Mouse (Mus musculus): ENCODE data around the gene Ppp1r14d. TPM values are rescaled to one million over a fixed set of nuclear protein-coding genes. Genes with fewer than 3 reads are reported as not detected.

The Ppp1r14d gene
- polyA plus RNA-seq, 1 experiment from 2014 or later = not detected

GRCm38 (mm10) chr2:119236682-119237209 is 7.0 kb upstream of the Ppp1r14d start:
- Histone ChIP-seq H3K4me1 (replicated peaks) (peaks cover 12% of the 10 kb centered on the region), H3K27me3 (peaks cover 72% of the 10 kb centered on the region), H3K4me2 (peak overlapping the region; percentile 76), H3K9me3 (replicated peaks) (no peaks in the 10 kb centered on the region), H3K9ac (peak overlapping the region; percentile 35; the same call in 1 of the 2 replicates), H3K4me3 (peak overlapping the region; percentile 50), H3K36me3 (no peaks in the 10 kb centered on the region), H3K27ac (no peak overlapping the region)
- ATAC-seq (replicated peaks; ENCODE audit: insufficient number of reproducible peaks, insufficient read depth, low FRiP score, low read depth) = no peak
- 10% methylated on average over 25 of the region's 25 CpGs for WGBS

DNA sequence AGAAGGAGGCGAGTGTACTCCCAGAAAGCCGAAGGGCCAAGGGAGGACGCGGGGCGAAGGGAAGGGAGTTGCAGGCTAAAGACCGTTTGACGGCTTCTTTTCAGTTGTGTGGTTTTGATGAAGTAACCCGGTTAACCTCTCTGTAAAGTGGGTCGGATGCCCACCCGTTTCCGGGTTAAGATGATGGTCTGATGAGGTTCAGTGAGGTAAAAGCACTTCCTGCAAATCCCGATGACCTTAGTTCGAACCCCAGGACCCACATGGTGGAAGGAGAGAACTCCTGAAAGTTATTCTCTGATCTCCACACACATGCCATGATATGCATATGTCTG is 20.6 kb downstream of the Ppp1r14d start:
- peaks cover 33% of the 10 kb centered on the region for H3K36me3 ChIP-seq
- H3K27ac ChIP-seq = peak overlapping the region; percentile 93
- WGBS = under 1% methylated on average over 13 of the region's 13 CpGs
- peak overlapping the region; percentile 89 for H3K4me3 ChIP-seq
- H3K9me3 ChIP-seq (replicated peaks) = no peaks in the 10 kb centered on the region
- no peaks in the 10 kb centered on the region for H3K27me3 ChIP-seq
- H3K9ac ChIP-seq = peak overlapping the region; percentile 79
- H3K4me1 ChIP-seq (replicated peaks) = peaks cover 16% of the 10 kb centered on the region
- ATAC-seq (replicated peaks; ENCODE audit: insufficient number of reproducible peaks, insufficient read depth, low FRiP score, low read depth) = no peak
- H3K4me2 ChIP-seq = peak overlapping the region; percentile 64

- Histone ChIP-seq H3K9me3 (replicated peaks) (no peaks in the 10 kb centered on the region), H3K4me3 (peak within 1 kb of the TSS; percentile 89), H3K4me1 (replicated peaks) (peaks cover 18% of the 10 kb centered on the region), H3K27ac (peak within 1 kb of the TSS; percentile 93), H3K36me3 (peaks cover 30% of the 10 kb centered on the region), H3K4me2 (peak within 1 kb of the TSS; percentile 64), H3K9ac (peak within 1 kb of the TSS; percentile 79), H3K27me3 (no peaks in the 10 kb centered on the region)
- WGBS = under 1% methylated on average over 51 of the region's 51 CpGs
- peak; percentile 95 for ATAC-seq (replicated peaks; ENCODE audit: insufficient number of reproducible peaks, insufficient read depth, low FRiP score, low read depth)
These were observed 21.1 kb downstream of the Ppp1r14d start, which contains the start of the genes Zfyve19 and Dnajc17 for GRCm38 (mm10) chr2:119208344-119209175. Zfyve19 (plus strand) TSS chr2:119208617. Dnajc17 (minus strand) TSS chr2:119208795.

DNA sequence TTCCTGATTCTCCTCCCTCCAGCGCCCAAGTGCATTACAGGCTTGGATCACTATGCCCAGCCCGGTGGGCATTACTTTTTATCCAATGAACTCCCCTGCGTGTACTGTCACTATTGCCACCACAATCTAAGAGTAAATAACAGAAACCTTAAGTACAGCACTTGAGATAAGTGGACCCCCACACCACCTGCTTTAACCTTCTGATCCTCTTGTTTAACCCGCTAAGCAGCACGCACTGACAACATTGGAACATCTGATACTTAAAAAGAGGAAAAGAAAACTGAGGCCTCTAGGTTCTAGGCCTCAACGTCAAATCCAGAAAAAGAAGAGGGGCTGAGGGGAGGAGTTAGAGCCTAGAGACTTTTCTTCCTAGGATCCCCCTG is 21.8 kb downstream of the Ppp1r14d start:
- Histone ChIP-seq H3K27ac (peak overlapping the region; percentile 93), H3K4me1 (replicated peaks) (peaks cover 24% of the 10 kb centered on the region), H3K36me3 (peaks cover 23% of the 10 kb centered on the region), H3K27me3 (no peaks in the 10 kb centered on the region), H3K4me2 (peak overlapping the region; percentile 64), H3K9me3 (replicated peaks) (no peaks in the 10 kb centered on the region), H3K9ac (peak overlapping the region; percentile 63), H3K4me3 (peak overlapping the region; percentile 89)
- WGBS = 8% methylated on average over 6 of the region's 6 CpGs
- no peak for ATAC-seq (replicated peaks; ENCODE audit: insufficient number of reproducible peaks, insufficient read depth, low FRiP score, low read depth)

DNA sequence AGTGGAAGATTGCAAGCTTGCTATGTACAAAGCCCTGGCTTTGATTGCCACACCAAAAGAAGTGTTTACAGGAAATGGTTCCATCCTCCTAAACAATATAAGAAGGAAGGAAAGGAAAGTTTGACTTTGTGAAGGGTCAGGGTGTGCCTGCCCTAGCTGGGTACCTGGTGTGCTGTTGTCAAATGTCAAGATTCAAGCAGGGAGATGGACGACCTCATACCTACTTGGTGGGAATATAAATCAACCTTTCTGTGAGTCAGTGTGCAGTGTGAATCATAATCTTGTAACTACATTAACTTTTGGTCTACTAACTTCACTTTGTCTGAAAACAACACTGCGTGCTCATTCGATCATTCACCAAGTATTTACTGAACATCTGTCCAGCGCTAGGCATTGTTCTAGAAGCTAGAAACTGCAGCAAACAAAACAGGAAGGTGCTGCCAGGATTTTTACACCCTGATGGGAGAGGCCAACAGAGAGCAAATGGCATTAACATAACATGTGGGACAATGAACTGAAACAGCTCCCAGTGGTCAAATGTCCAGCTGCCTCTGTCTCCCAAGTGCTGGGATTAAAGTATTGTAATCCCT is 25.7 kb downstream of the Ppp1r14d start:
- Histone ChIP-seq H3K9ac (no peak overlapping the region), H3K4me1 (replicated peaks) (peaks cover 19% of the 10 kb centered on the region), H3K27me3 (no peaks in the 10 kb centered on the region), H3K36me3 (no peaks in the 10 kb centered on the region), H3K4me2 (no peak overlapping the region), H3K9me3 (replicated peaks) (no peaks in the 10 kb centered on the region), H3K4me3 (no peak overlapping the region), H3K27ac (peak overlapping the region; percentile 26; the same call in 1 of the 2 replicates)
- WGBS = 68% methylated on average over 4 of the region's 4 CpGs
- no peak for ATAC-seq (replicated peaks; ENCODE audit: insufficient number of reproducible peaks, insufficient read depth, low FRiP score, low read depth)

DNA sequence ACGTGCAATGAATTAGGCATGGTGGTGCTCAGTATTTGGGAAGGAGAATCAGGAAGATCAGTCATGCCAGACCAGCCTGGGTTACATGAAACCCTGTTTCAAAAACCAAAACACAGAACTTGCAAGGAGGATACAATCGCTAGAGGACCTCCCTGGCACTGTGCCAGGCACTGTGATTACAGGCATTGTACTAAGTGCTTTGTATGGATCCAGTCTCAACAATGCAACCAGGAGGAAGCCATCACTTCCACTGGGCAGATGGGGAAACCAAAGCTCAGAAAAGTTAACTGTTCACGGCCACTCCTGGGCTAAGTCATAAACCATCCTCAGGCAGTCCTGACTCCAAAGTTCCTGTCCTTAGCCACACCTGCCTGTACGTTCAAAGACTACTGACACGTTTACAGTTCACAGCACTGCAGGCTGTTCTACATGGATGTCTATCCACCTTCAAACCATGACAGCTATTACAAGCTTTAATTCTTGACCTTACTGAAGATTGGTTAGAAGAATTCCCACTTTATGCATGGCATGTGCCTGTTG is 26.7 kb downstream of the Ppp1r14d start:
- Histone ChIP-seq H3K4me2 (no peak overlapping the region), H3K27ac (peak overlapping the region; percentile 3; the same call in 1 of the 2 replicates), H3K9ac (no peak overlapping the region), H3K27me3 (no peaks in the 10 kb centered on the region), H3K4me3 (no peak overlapping the region), H3K9me3 (replicated peaks) (no peaks in the 10 kb centered on the region), H3K36me3 (no peaks in the 10 kb centered on the region), H3K4me1 (replicated peaks) (peaks cover 19% of the 10 kb centered on the region)
- ATAC-seq (replicated peaks; ENCODE audit: insufficient number of reproducible peaks, insufficient read depth, low FRiP score, low read depth) = no peak
- 54% methylated on average over 5 of the region's 5 CpGs for WGBS

- peaks cover 22% of the 10 kb centered on the region for H3K4me1 ChIP-seq (replicated peaks)
- no peaks in the 10 kb centered on the region for H3K27me3 ChIP-seq
- no peak overlapping the region for H3K4me3 ChIP-seq
- no peak for ATAC-seq (replicated peaks; ENCODE audit: insufficient number of reproducible peaks, insufficient read depth, low FRiP score, low read depth)
- H3K9ac ChIP-seq = no peak overlapping the region
- H3K9me3 ChIP-seq (replicated peaks) = no peaks in the 10 kb centered on the region
- 77% methylated on average over 3 of the region's 3 CpGs for WGBS
- H3K36me3 ChIP-seq = no peaks in the 10 kb centered on the region
- no peak overlapping the region for H3K27ac ChIP-seq
- no peak overlapping the region for H3K4me2 ChIP-seq
These were observed 30.8 kb downstream of the Ppp1r14d start for GRCm38 (mm10) chr2:119198934-119199333.

DNA sequence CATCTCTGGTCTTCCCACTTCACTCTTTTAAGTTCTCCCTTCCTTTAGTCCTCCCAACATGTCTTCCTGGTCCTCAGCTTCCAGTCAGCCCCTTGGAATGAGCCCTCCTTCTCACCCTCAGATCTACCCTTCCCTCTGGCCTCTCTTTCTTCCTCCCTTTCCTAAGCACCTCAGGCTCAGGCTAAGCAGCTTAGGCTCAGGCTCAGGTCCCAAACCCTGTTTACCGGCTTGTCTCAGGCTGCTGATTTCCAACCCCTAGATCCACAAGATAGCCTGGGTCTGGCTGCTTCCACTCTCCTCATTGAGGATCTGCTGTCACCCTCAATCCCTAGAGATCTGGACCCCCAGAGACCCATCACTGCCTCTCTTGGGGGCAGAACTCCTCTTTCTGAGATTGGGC is 31.7 kb downstream of the Ppp1r14d start:
- 33% methylated on average over 1 of the region's 1 CpGs for WGBS
- Histone ChIP-seq H3K4me1 (replicated peaks) (peaks cover 16% of the 10 kb centered on the region), H3K9me3 (replicated peaks) (no peaks in the 10 kb centered on the region), H3K4me3 (no peak overlapping the region), H3K36me3 (no peaks in the 10 kb centered on the region), H3K27me3 (no peaks in the 10 kb centered on the region), H3K9ac (no peak overlapping the region), H3K4me2 (no peak overlapping the region), H3K27ac (no peak overlapping the region)
- ATAC-seq (replicated peaks; ENCODE audit: insufficient number of reproducible peaks, insufficient read depth, low FRiP score, low read depth) = no peak

DNA sequence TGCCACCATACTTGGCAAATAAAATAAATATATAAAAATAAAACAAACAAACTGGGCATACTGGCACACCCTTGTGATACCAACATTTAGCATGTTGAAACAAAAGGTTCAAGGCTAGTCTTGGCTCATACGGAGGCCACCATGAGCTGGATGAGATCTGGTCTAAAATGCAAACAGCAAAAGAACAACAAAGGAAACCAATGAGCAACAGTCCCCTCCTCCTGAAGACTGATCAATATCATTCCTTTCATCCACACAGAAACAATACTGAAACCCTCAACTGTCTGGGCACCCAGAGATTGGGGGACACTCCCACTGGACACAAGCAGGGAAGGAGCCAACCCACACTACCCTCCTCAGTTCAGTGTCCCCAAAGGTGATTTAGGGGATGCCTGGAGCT is 32.2 kb downstream of the Ppp1r14d start:
- Histone ChIP-seq H3K4me3 (no peak overlapping the region), H3K9ac (no peak overlapping the region), H3K4me1 (replicated peaks) (peaks cover 12% of the 10 kb centered on the region), H3K27ac (no peak overlapping the region), H3K4me2 (no peak overlapping the region), H3K36me3 (no peaks in the 10 kb centered on the region), H3K27me3 (no peaks in the 10 kb centered on the region), H3K9me3 (replicated peaks) (no peaks in the 10 kb centered on the region)
- ATAC-seq (replicated peaks; ENCODE audit: insufficient number of reproducible peaks, insufficient read depth, low FRiP score, low read depth) = no peak
- 77% methylated on average over 1 of the region's 1 CpGs for WGBS

DNA sequence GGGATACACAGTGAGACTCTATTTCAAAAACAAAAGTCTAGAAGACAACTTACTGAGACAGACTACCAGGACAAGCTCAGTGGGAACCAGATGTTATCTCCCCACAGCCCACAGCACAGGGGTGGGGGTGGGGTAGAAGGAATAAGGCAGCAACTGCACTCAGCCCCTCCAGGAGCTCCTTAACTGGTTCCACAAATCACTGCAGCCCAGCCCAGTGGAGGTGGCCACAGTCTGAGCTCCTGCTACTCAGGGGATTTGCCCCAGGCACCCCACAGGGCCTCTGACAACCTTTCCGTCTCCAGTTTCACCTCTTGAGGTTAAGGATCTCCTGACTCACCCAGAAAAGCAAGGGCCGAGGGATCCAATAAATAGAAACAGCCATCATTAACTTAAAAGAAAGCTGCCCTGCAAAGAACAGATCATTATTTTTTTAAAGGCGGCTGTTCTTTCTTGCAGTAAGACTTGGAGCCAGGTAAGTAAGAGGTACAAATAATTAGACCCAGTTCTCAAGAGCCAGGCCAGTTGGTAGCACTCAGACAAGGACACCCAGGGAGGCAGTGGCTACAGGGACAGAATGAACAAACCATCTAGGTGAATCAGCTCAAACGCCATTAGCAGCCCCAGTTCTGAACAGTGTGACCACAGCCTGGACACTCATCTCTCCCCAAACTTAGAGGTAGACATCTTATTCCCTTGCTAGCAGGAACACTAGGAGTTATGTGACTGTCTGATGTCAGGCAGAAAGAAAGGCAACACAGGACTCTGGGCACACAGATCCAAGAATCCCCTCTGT is 33.2 kb downstream of the Ppp1r14d start:
- Histone ChIP-seq H3K27me3 (no peaks in the 10 kb centered on the region), H3K9ac (no peak overlapping the region), H3K4me3 (no peak overlapping the region), H3K9me3 (replicated peaks) (no peaks in the 10 kb centered on the region), H3K4me1 (replicated peaks) (peaks cover 12% of the 10 kb centered on the region), H3K4me2 (no peak overlapping the region), H3K36me3 (no peaks in the 10 kb centered on the region), H3K27ac (no peak overlapping the region)
- WGBS = 43% methylated on average over 4 of the region's 4 CpGs
- ATAC-seq (replicated peaks; ENCODE audit: insufficient number of reproducible peaks, insufficient read depth, low FRiP score, low read depth) = no peak

DNA sequence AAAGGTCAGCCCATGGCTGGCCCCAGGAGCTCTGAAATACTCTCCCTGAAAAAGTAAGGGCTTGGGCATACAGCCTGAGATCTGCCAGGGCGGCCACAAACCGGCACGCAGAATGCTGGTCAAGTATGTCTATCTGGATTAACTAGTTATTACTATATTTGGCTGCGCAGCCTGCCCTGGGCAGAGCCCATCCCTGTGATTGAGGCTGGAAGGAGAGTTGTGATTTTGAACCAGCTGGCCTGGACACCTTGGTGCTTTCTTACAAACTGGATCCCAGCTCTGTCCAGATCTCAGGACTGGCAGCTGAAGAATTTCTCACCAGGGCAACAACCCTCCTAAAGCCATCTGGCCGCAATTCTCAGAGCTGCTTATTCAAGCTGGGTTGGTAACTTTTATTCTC is 35.6 kb downstream of the Ppp1r14d start:
- Histone ChIP-seq H3K9ac (no peak overlapping the region), H3K27ac (peak overlapping the region; percentile 67), H3K4me1 (replicated peaks) (peaks cover 11% of the 10 kb centered on the region), H3K4me2 (no peak overlapping the region), H3K4me3 (no peak overlapping the region), H3K9me3 (replicated peaks) (no peaks in the 10 kb centered on the region), H3K27me3 (no peaks in the 10 kb centered on the region), H3K36me3 (no peaks in the 10 kb centered on the region)
- WGBS = 66% methylated on average over 5 of the region's 5 CpGs
- no peak for ATAC-seq (replicated peaks; ENCODE audit: insufficient number of reproducible peaks, insufficient read depth, low FRiP score, low read depth)
